ENCODE assay signal across 29 mouse cellular contexts in genomic region chr10:29381558-29381957, GRCm38 (mm10).
"Had no signal": no experiment of that assay in that cellular context is flagged by ENCODE, and none has a peak within 500 bp of the region (broad histone marks: within the 10 kb centered on the region; RNA-seq: fewer than 3 reads in every experiment).

No protein-coding gene starts in this region.

- H3K27me3 ChIP-seq: heart, embryonic 13.5 days; heart, embryonic 15.5 days; hindbrain, embryonic 12.5 days; kidney, embryonic 15.5 days; limb, embryonic 12.5 days; liver, embryonic 13.5 days; liver, embryonic 15.5 days had no signal

- ATAC-seq: hindbrain, embryonic 16.5 days; inflammation-experienced regulatory T-cells, adult 6 months had no signal

- DNase-seq: gastrocnemius, adult 2 months; gastrocnemius, postnatal 10 days; gastrocnemius, postnatal 25 days; heart, adult 2 months; heart, postnatal 14 days; heart, postnatal 4 days; kidney, adult 11 months; kidney, adult 2 months; kidney, adult 9 months; kidney, postnatal 14 days; kidney, postnatal 36 days; layer of hippocampus, adult 9-11 months; layer of hippocampus, postnatal 36 days; liver; liver, embryonic 13.5 days had no signal

- H3K4me2 ChIP-seq: heart, embryonic 11.5 days; heart, embryonic 13.5 days; heart, embryonic 15.5 days; hindbrain, embryonic 12.5 days; hindbrain, embryonic 14.5 days; kidney, embryonic 15.5 days; limb, embryonic 12.5 days; liver, embryonic 11.5 days; liver, embryonic 13.5 days; liver, embryonic 15.5 days had no signal

- H3K9me3 ChIP-seq: heart, embryonic 13.5 days; heart, embryonic 15.5 days; hindbrain, embryonic 10.5 days; hindbrain, embryonic 12.5 days; kidney, embryonic 15.5 days; limb, embryonic 10.5 days; limb, embryonic 12.5 days; liver, embryonic 13.5 days; liver, embryonic 15.5 days had no signal

- H3K4me1 ChIP-seq: heart, embryonic 13.5 days; heart, embryonic 15.5 days; hindbrain, embryonic 10.5 days; hindbrain, embryonic 12.5 days; kidney, embryonic 15.5 days; liver, embryonic 13.5 days; liver, embryonic 15.5 days had no signal

- H3K27ac ChIP-seq: gastrocnemius, adult 2 months; heart, adult 2 months; heart, embryonic 13.5 days; heart, embryonic 15.5 days; hindbrain, embryonic 10.5 days; hindbrain, embryonic 12.5 days; hindbrain, embryonic 14.5 days; kidney, embryonic 15.5 days; kidney, postnatal 0 days; limb, embryonic 10.5 days; limb, embryonic 12.5 days; liver, embryonic 13.5 days; liver, embryonic 15.5 days had no signal

- H3K36me3 ChIP-seq: heart, embryonic 13.5 days; heart, embryonic 15.5 days; hindbrain, embryonic 10.5 days; hindbrain, embryonic 12.5 days; kidney, embryonic 15.5 days; limb, embryonic 10.5 days; limb, embryonic 12.5 days; liver, embryonic 13.5 days; liver, embryonic 15.5 days had no signal

- H3K9ac ChIP-seq: heart, embryonic 13.5 days; heart, embryonic 15.5 days; hindbrain, embryonic 12.5 days; hindbrain, embryonic 14.5 days; kidney, embryonic 15.5 days; limb, embryonic 12.5 days; liver, embryonic 13.5 days; liver, embryonic 15.5 days had no signal

- H3K4me3 ChIP-seq: gastrocnemius, adult 2 months; heart, adult 2 months; heart, embryonic 13.5 days; heart, embryonic 15.5 days; hindbrain, embryonic 10.5 days; hindbrain, embryonic 12.5 days; kidney, embryonic 15.5 days; limb, embryonic 10.5 days; limb, embryonic 12.5 days; liver, embryonic 13.5 days; liver, embryonic 15.5 days had no signal
